Mouse (Mus musculus): ENCODE measurements around the gene Gm10277. TPM values are rescaled to one million over a fixed set of nuclear protein-coding genes. Genes with fewer than 3 reads are reported as not detected.

Gm10277 gene
- polyA plus RNA-seq, 1 experiment from 2014 or later = 0.84 TPM

DNA sequence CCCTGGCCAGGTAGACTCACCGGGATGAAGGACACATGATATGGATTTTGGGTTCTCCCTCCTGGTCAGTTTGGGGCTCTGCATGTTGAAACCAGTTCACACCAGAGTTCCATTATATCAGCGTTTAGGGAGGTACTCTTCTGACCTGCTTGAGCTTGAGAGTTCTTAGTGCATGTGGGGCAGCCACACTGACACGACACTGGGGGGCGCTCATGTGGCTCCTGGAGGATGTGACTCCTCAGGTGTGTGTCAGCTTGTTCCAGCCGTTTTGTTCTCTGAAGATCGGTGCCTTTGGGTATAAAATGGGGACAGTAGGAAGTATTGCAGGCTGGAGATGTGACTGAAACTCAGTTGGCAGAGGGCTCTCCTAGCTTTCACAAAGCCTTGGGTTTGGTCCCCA, 43.6 kb downstream of the Gm10277 start:
- no peaks in the 10 kb centered on the region for H3K27me3 ChIP-seq (ENCODE audit: control insufficient read depth, insufficient read depth, low read length)
- H3K4me2 ChIP-seq (ENCODE audit: low read length) = no peak overlapping the region
- H3K36me3 ChIP-seq (ENCODE audit: control insufficient read depth, insufficient read depth, low read length) = no peaks in the 10 kb centered on the region
- no peaks in the 10 kb centered on the region for H3K4me1 ChIP-seq (ENCODE audit: control insufficient read depth in 2 of 2, insufficient read depth in 2 of 2, low read length in 2 of 2)
- no peak for ATAC-seq (ENCODE audit: insufficient number of reproducible peaks, insufficient read depth, low FRiP score, low read depth)
- WGBS = 30% methylated on average over 6 of the region's 6 CpGs
- no peak overlapping the region for H3K4me3 ChIP-seq (ENCODE audit: control insufficient read depth in 1 of 2, insufficient read depth in 1 of 2, low read depth in 1 of 2, low read length in 2 of 2)
- H3K9me3 ChIP-seq (ENCODE audit: control insufficient read depth, low read length) = no peaks in the 10 kb centered on the region
- H3K27ac ChIP-seq (replicated peaks in 1 of 2; ENCODE audit: control insufficient read depth in 1 of 2, insufficient read depth in 1 of 2, low read depth in 2 of 2, low read length in 2 of 2) = no peak overlapping the region
- no peak overlapping the region for H3K9ac ChIP-seq (ENCODE audit: low read length)

DNA sequence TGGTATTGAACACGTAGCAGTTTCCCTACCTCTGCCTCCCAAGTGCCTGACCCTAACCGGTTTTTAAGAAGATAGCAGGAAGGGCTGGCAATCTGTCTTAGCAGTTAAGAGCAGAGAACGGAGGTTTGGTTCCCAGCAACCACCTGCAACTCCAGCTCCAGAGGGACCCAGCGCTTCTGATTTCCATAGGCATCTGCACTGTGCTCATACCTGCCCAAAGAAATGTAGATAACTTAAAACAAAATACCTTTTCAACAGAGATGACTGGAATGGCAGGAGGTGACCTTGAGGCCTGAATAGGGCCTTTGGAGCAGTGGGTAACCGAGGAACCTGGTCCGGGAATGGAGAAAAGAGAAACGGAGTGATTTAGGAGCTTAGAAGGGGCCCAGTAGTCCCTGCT, 49.0 kb downstream of the Gm10277 start:
- H3K9ac ChIP-seq (ENCODE audit: low read length) = no peak overlapping the region
- H3K27me3 ChIP-seq (ENCODE audit: control insufficient read depth, insufficient read depth, low read length) = no peaks in the 10 kb centered on the region
- WGBS = 49% methylated on average over 7 of the region's 7 CpGs
- no peaks in the 10 kb centered on the region for H3K4me1 ChIP-seq (ENCODE audit: control insufficient read depth in 2 of 2, insufficient read depth in 2 of 2, low read length in 2 of 2)
- H3K36me3 ChIP-seq (ENCODE audit: control insufficient read depth, insufficient read depth, low read length) = no peaks in the 10 kb centered on the region
- ATAC-seq (ENCODE audit: insufficient number of reproducible peaks, insufficient read depth, low FRiP score, low read depth) = no peak
- H3K4me3 ChIP-seq (ENCODE audit: control insufficient read depth in 1 of 2, insufficient read depth in 1 of 2, low read depth in 1 of 2, low read length in 2 of 2) = no peak overlapping the region
- H3K27ac ChIP-seq (replicated peaks in 1 of 2; ENCODE audit: control insufficient read depth in 1 of 2, insufficient read depth in 1 of 2, low read depth in 2 of 2, low read length in 2 of 2) = no peak overlapping the region
- H3K4me2 ChIP-seq (ENCODE audit: low read length) = no peak overlapping the region
- no peaks in the 10 kb centered on the region for H3K9me3 ChIP-seq (ENCODE audit: control insufficient read depth, low read length)

DNA sequence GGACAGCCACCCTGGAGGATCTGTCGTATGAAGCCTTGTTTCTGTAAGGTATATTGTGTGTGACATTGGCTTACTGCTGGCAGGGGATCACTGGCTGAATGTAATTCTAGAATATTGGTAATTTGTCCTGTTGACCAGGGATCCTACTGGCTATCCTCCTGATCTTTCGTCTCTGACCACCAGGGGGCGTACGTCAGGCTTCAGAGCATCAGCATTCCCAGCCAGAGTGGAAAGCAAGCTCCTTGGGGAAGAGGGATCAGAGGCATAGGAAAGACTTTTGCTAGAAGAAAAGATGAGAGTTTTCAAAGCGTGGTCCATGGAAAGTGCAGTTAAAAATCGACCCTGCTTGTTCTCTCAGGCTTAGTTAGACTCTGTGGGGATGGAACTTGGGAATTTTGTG, 50.3 kb downstream of the Gm10277 start:
- no peak overlapping the region for H3K4me3 ChIP-seq (ENCODE audit: control insufficient read depth in 1 of 2, insufficient read depth in 1 of 2, low read depth in 1 of 2, low read length in 2 of 2)
- no peaks in the 10 kb centered on the region for H3K9me3 ChIP-seq (ENCODE audit: control insufficient read depth, low read length)
- WGBS = 0% methylated on average over 6 of the region's 6 CpGs
- no peaks in the 10 kb centered on the region for H3K27me3 ChIP-seq (ENCODE audit: control insufficient read depth, insufficient read depth, low read length)
- H3K36me3 ChIP-seq (ENCODE audit: control insufficient read depth, insufficient read depth, low read length) = no peaks in the 10 kb centered on the region
- ATAC-seq (ENCODE audit: insufficient number of reproducible peaks, insufficient read depth, low FRiP score, low read depth) = no peak
- H3K4me2 ChIP-seq (ENCODE audit: low read length) = no peak overlapping the region
- H3K4me1 ChIP-seq (ENCODE audit: control insufficient read depth in 2 of 2, insufficient read depth in 2 of 2, low read length in 2 of 2) = no peaks in the 10 kb centered on the region
- H3K27ac ChIP-seq (replicated peaks in 1 of 2; ENCODE audit: control insufficient read depth in 1 of 2, insufficient read depth in 1 of 2, low read depth in 2 of 2, low read length in 2 of 2) = no peak overlapping the region
- no peak overlapping the region for H3K9ac ChIP-seq (ENCODE audit: low read length)

Other genes starting within 250 kb of the Gm10277 start
- 20.4 and 20.8 TPM in 2 replicates for gene Taok1, start 179.9 kb downstream of the Gm10277 start, polyA plus RNA-seq (2014; fragmentation: Nextera tagmentation; extraction: Ambion mirVana)
- gene Nufip2, start 101.6 kb downstream of the Gm10277 start, polyA plus RNA-seq (2014; fragmentation: Nextera tagmentation; extraction: Ambion mirVana) = 4.7 and 5.4 TPM in 2 replicates
- not detected in 2 replicates for gene Cryba1, start 62.5 kb downstream of the Gm10277 start, polyA plus RNA-seq (2014; fragmentation: Nextera tagmentation; extraction: Ambion mirVana)
- gene Myo18a, start 24.5 kb downstream of the Gm10277 start, polyA plus RNA-seq (2014; fragmentation: Nextera tagmentation; extraction: Ambion mirVana) = 114 and 115 TPM in 2 replicates
- 3.8 and 3.9 TPM in 2 replicates for gene Pipox, start 106.3 kb upstream of the Gm10277 start, polyA plus RNA-seq (2014; fragmentation: Nextera tagmentation; extraction: Ambion mirVana)
- gene Sez6, start 143.1 kb upstream of the Gm10277 start, polyA plus RNA-seq (2014; fragmentation: Nextera tagmentation; extraction: Ambion mirVana) = 0.15 TPM in 1 of 2 replicates, not detected in the other
- 10.8 and 11.6 TPM in 2 replicates for gene Phf12, start 195.0 kb upstream of the Gm10277 start, polyA plus RNA-seq (2014; fragmentation: Nextera tagmentation; extraction: Ambion mirVana)
- gene Dhrs13, start 244.5 kb upstream of the Gm10277 start, polyA plus RNA-seq (2014; fragmentation: Nextera tagmentation; extraction: Ambion mirVana) = 14.4 and 18.0 TPM in 2 replicates